Mouse (Mus musculus): ENCODE data around the gene Golga5. TPM values are rescaled to one million over a fixed set of nuclear protein-coding genes. Genes with fewer than 3 reads are reported as not detected.

Golga5 gene
- polyA plus RNA-seq, 1 experiment from 2014 or later: 27.2 TPM

- no peak overlapping the region for H3K4me3 ChIP-seq (ENCODE audit: control insufficient read depth in 1 of 2, insufficient read depth in 1 of 2, low read depth in 1 of 2, low read length in 2 of 2)
- no peak overlapping the region for H3K4me2 ChIP-seq (ENCODE audit: low read length)
- no peak overlapping the region for H3K27ac ChIP-seq (replicated peaks in 1 of 2; ENCODE audit: control insufficient read depth in 1 of 2, insufficient read depth in 1 of 2, low read depth in 2 of 2, low read length in 2 of 2)
- ATAC-seq (ENCODE audit: insufficient number of reproducible peaks, insufficient read depth, low FRiP score, low read depth): no peak
- H3K9ac ChIP-seq (ENCODE audit: low read length): no peak overlapping the region
- peaks cover 0 to 2% of the 10 kb centered on the region in 2 experiments; a peak in 1 of 4 replicates for H3K4me1 ChIP-seq (ENCODE audit: control insufficient read depth in 2 of 2, insufficient read depth in 2 of 2, low read length in 2 of 2)
- H3K36me3 ChIP-seq (ENCODE audit: control insufficient read depth, insufficient read depth, low read length): no peaks in the 10 kb centered on the region
- H3K9me3 ChIP-seq (ENCODE audit: control insufficient read depth, low read length): no peaks in the 10 kb centered on the region
- 54% methylated on average over 3 of the region's 3 CpGs for WGBS
- no peaks in the 10 kb centered on the region for H3K27me3 ChIP-seq (ENCODE audit: control insufficient read depth, insufficient read depth, low read length)
Observed at GRCm38 (mm10) chr12:102524216-102524615, 55.3 kb downstream of the Golga5 start.

- no peak overlapping the region for H3K9ac ChIP-seq (ENCODE audit: low read length)
- no peaks in the 10 kb centered on the region for H3K36me3 ChIP-seq (ENCODE audit: control insufficient read depth, insufficient read depth, low read length)
- 17% methylated on average over 6 of the region's 6 CpGs for WGBS
- H3K4me1 ChIP-seq (ENCODE audit: control insufficient read depth in 2 of 2, insufficient read depth in 2 of 2, low read length in 2 of 2): peaks cover 0 to 2% of the 10 kb centered on the region in 2 experiments; a peak in 1 of 4 replicates
- no peak for ATAC-seq (ENCODE audit: insufficient number of reproducible peaks, insufficient read depth, low FRiP score, low read depth)
- no peaks in the 10 kb centered on the region for H3K27me3 ChIP-seq (ENCODE audit: control insufficient read depth, insufficient read depth, low read length)
- H3K4me3 ChIP-seq (ENCODE audit: control insufficient read depth in 1 of 2, insufficient read depth in 1 of 2, low read depth in 1 of 2, low read length in 2 of 2): no peak overlapping the region
- H3K9me3 ChIP-seq (ENCODE audit: control insufficient read depth, low read length): no peaks in the 10 kb centered on the region
- H3K4me2 ChIP-seq (ENCODE audit: low read length): no peak overlapping the region
- no peak overlapping the region for H3K27ac ChIP-seq (replicated peaks in 1 of 2; ENCODE audit: control insufficient read depth in 1 of 2, insufficient read depth in 1 of 2, low read depth in 2 of 2, low read length in 2 of 2)
Observed at GRCm38 (mm10) chr12:102524760-102525159, 55.8 kb downstream of the Golga5 start.

- Histone ChIP-seq H3K27ac (replicated peaks in 1 of 2; ENCODE audit: control insufficient read depth in 1 of 2, insufficient read depth in 1 of 2, low read depth in 2 of 2, low read length in 2 of 2) (no peak overlapping the region), H3K9me3 (ENCODE audit: control insufficient read depth, low read length) (no peaks in the 10 kb centered on the region), H3K4me2 (ENCODE audit: low read length) (no peak overlapping the region), H3K9ac (ENCODE audit: low read length) (no peak overlapping the region), H3K4me1 (ENCODE audit: control insufficient read depth in 2 of 2, insufficient read depth in 2 of 2, low read length in 2 of 2) (no peaks in the 10 kb centered on the region), H3K27me3 (ENCODE audit: control insufficient read depth, insufficient read depth, low read length) (no peaks in the 10 kb centered on the region), H3K36me3 (ENCODE audit: control insufficient read depth, insufficient read depth, low read length) (no peaks in the 10 kb centered on the region), H3K4me3 (ENCODE audit: control insufficient read depth in 1 of 2, insufficient read depth in 1 of 2, low read depth in 1 of 2, low read length in 2 of 2) (no peak overlapping the region)
- 71% methylated on average over 5 of the region's 5 CpGs for WGBS
- ATAC-seq (ENCODE audit: insufficient number of reproducible peaks, insufficient read depth, low FRiP score, low read depth): no peak
Observed at GRCm38 (mm10) chr12:102527989-102528388, 59.1 kb downstream of the Golga5 start.

- ATAC-seq (ENCODE audit: insufficient number of reproducible peaks, insufficient read depth, low FRiP score, low read depth): no peak
- H3K9ac ChIP-seq (ENCODE audit: low read length): no peak overlapping the region
- no peak overlapping the region for H3K4me3 ChIP-seq (ENCODE audit: control insufficient read depth in 1 of 2, insufficient read depth in 1 of 2, low read depth in 1 of 2, low read length in 2 of 2)
- H3K36me3 ChIP-seq (ENCODE audit: control insufficient read depth, insufficient read depth, low read length): no peaks in the 10 kb centered on the region
- no peaks in the 10 kb centered on the region for H3K9me3 ChIP-seq (ENCODE audit: control insufficient read depth, low read length)
- H3K27ac ChIP-seq (replicated peaks in 1 of 2; ENCODE audit: control insufficient read depth in 1 of 2, insufficient read depth in 1 of 2, low read depth in 2 of 2, low read length in 2 of 2): no peak overlapping the region
- H3K4me1 ChIP-seq (ENCODE audit: control insufficient read depth in 2 of 2, insufficient read depth in 2 of 2, low read length in 2 of 2): no peaks in the 10 kb centered on the region
- no peak overlapping the region for H3K4me2 ChIP-seq (ENCODE audit: low read length)
- no peaks in the 10 kb centered on the region for H3K27me3 ChIP-seq (ENCODE audit: control insufficient read depth, insufficient read depth, low read length)
- WGBS: 29% methylated on average over 1 of the region's 1 CpGs
Observed at GRCm38 (mm10) chr12:102535796-102536195, 66.9 kb downstream of the Golga5 start.

DNA sequence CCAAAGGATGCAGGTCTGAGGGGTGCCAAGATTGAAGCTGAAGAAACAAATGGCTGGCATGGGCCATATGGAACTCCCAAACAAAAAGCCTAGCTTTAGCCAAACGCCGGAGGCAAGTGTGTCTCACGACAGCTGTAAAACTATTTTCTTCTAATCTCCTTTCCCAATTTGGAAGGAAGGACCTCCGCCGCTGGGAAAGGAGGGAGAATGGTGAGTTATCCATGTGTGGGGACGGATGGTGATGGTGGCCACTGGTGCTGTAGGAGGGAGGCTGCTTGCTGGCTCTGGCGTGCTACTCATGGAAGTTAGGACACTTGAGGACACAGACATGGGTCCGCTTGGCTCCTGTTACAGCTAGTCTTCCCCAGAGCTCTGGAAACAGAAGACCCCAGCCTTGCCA is 71.3 kb downstream of the Golga5 start:
- no peak overlapping the region for H3K27ac ChIP-seq (replicated peaks in 1 of 2; ENCODE audit: control insufficient read depth in 1 of 2, insufficient read depth in 1 of 2, low read depth in 2 of 2, low read length in 2 of 2)
- 40% methylated on average over 8 of the region's 8 CpGs for WGBS
- H3K4me3 ChIP-seq (ENCODE audit: control insufficient read depth in 1 of 2, insufficient read depth in 1 of 2, low read depth in 1 of 2, low read length in 2 of 2): no peak overlapping the region
- no peaks in the 10 kb centered on the region for H3K36me3 ChIP-seq (ENCODE audit: control insufficient read depth, insufficient read depth, low read length)
- no peak for ATAC-seq (ENCODE audit: insufficient number of reproducible peaks, insufficient read depth, low FRiP score, low read depth)
- no peak overlapping the region for H3K4me2 ChIP-seq (ENCODE audit: low read length)
- no peaks in the 10 kb centered on the region for H3K4me1 ChIP-seq (ENCODE audit: control insufficient read depth in 2 of 2, insufficient read depth in 2 of 2, low read length in 2 of 2)
- H3K9ac ChIP-seq (ENCODE audit: low read length): no peak overlapping the region
- no peaks in the 10 kb centered on the region for H3K9me3 ChIP-seq (ENCODE audit: control insufficient read depth, low read length)
- no peaks in the 10 kb centered on the region for H3K27me3 ChIP-seq (ENCODE audit: control insufficient read depth, insufficient read depth, low read length)

DNA sequence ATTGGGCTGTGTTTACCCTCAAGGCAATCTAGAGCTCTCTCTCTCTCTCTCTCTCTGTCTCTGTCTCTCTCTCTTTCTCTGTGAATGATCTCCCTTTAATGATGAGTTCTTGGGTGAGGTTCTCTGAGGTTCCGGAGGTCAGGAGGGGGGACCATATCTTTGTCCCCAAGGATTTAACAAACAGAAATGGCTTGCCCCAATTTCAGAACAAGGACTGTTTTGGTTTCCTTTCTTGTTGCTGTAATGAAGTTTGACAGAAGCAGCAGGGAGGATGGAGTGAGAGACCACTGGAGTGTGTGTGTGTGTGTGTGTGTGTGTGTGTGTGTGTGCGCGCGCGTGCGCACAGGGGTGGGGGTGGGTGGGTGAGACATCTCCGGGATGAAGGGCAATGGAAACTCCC is 72.2 kb downstream of the Golga5 start:
- Histone ChIP-seq H3K4me3 (ENCODE audit: control insufficient read depth in 1 of 2, insufficient read depth in 1 of 2, low read depth in 1 of 2, low read length in 2 of 2) (no peak overlapping the region), H3K4me2 (ENCODE audit: low read length) (no peak overlapping the region), H3K9ac (ENCODE audit: low read length) (no peak overlapping the region), H3K27ac (replicated peaks in 1 of 2; ENCODE audit: control insufficient read depth in 1 of 2, insufficient read depth in 1 of 2, low read depth in 2 of 2, low read length in 2 of 2) (no peak overlapping the region), H3K9me3 (ENCODE audit: control insufficient read depth, low read length) (no peaks in the 10 kb centered on the region), H3K27me3 (ENCODE audit: control insufficient read depth, insufficient read depth, low read length) (no peaks in the 10 kb centered on the region), H3K36me3 (ENCODE audit: control insufficient read depth, insufficient read depth, low read length) (no peaks in the 10 kb centered on the region), H3K4me1 (ENCODE audit: control insufficient read depth in 2 of 2, insufficient read depth in 2 of 2, low read length in 2 of 2) (no peaks in the 10 kb centered on the region)
- no peak for ATAC-seq (ENCODE audit: insufficient number of reproducible peaks, insufficient read depth, low FRiP score, low read depth)
- WGBS: 86% methylated on average over 7 of the region's 7 CpGs

- no peaks in the 10 kb centered on the region for H3K4me1 ChIP-seq (ENCODE audit: control insufficient read depth in 2 of 2, insufficient read depth in 2 of 2, low read length in 2 of 2)
- no peak overlapping the region for H3K4me2 ChIP-seq (ENCODE audit: low read length)
- H3K27ac ChIP-seq (replicated peaks in 1 of 2; ENCODE audit: control insufficient read depth in 1 of 2, insufficient read depth in 1 of 2, low read depth in 2 of 2, low read length in 2 of 2): no peak overlapping the region
- H3K9ac ChIP-seq (ENCODE audit: low read length): no peak overlapping the region
- no peaks in the 10 kb centered on the region for H3K36me3 ChIP-seq (ENCODE audit: control insufficient read depth, insufficient read depth, low read length)
- no peaks in the 10 kb centered on the region for H3K27me3 ChIP-seq (ENCODE audit: control insufficient read depth, insufficient read depth, low read length)
- no peaks in the 10 kb centered on the region for H3K9me3 ChIP-seq (ENCODE audit: control insufficient read depth, low read length)
- no peak for ATAC-seq (ENCODE audit: insufficient number of reproducible peaks, insufficient read depth, low FRiP score, low read depth)
- WGBS: 54% methylated on average over 6 of the region's 6 CpGs
- H3K4me3 ChIP-seq (ENCODE audit: control insufficient read depth in 1 of 2, insufficient read depth in 1 of 2, low read depth in 1 of 2, low read length in 2 of 2): no peak overlapping the region
Observed at GRCm38 (mm10) chr12:102545122-102545521, 76.2 kb downstream of the Golga5 start.
